Mouse (Mus musculus) left cerebral cortex, adult 9 months (tissue): ENCODE measurements around the gene Nrxn1.
A peak's percentile ranks its signal among the peaks of the same experiment; 100 is the strongest.

Source experiments
- DNase-seq, 2 experiments: peaks; one replicate each; pipeline ENCODE4 v3.0.0; 2022; ENCODE audit warnings: low spot score in 2 of 2

Gene Nrxn1

DNA sequence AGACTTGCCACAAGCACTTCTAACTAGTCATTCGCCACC, at the start of gene Nrxn1:
Gene Nrxn1, minus strand, starts transcription at position 30 of the 39 bp plus-strand sequence.
- no peak for DNase-seq

DNA sequence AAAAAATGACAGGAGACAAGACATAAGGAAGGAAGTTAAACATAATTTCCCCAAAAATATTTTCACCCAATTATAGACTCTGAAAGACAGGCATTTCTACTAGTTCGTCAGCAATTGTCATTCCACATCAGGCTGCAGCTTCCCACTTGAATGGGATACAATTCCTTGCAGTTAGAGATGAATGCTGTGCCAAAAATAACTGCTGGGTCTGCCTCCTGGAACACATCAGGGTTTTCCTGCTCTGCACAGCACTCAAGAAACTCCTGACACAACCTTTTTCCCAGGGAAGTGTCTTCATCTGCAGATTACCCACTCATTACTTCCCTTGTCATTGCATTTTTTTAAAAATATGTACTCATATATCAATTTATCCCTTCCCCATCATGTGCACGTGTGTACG, 44.0 kb upstream of the Nrxn1 start:
- DNase-seq: no peak

DNA sequence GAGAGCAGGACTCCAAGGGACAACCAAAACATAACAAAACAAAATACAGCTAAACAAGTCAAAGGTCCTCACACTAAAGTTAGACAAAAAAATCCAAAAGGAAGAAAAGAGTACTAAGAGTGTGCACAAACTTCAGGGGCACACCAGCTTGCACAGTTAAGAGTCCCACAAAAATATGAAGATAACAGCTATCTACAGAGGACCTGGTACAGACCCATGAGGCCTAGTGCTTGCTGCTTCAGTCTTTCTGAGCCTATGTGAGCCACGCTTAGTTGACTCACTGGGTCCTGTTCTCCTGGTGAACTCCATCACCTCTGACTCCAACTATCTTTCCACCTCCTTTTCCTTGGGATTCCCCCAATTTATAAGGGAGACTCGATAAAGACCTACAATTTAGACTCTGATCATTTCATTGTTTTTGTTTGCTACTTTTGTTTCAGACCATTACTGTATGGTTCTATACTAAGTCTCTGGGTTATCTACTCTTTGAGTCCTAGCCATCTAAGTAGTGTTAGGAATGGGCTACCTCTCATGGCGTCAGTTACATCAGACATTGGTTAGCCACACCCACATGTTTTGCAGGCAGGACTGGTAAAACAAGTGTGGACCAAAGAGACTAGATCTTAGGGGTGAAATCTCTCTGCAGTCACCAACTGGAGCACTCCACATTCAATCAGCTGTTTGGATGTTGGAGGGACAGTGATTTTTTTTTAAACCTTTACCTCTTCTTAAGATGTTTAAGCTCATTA, 20.2 kb upstream of the Nrxn1 start:
- DNase-seq: no peak

DNA sequence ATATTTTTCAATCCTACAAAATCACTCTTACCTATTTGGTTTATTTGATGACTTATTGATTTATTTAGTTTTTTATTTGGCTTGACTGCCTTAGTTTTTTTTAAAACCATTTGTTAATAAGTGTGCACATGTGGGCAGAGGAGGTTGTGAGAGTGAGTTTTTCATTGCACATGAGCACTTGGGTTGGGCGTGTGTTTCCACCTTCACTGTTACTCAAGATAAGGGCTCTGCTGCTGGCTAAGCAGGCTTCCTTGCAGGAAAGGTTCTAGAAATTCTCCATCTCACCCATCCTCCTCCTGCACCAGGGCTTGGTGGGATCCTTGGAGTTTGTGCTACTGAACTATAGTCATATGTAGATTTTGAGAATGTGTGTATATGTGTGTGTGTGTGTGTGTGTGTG, 19.2 kb upstream of the Nrxn1 start:
- no peak for DNase-seq

DNA sequence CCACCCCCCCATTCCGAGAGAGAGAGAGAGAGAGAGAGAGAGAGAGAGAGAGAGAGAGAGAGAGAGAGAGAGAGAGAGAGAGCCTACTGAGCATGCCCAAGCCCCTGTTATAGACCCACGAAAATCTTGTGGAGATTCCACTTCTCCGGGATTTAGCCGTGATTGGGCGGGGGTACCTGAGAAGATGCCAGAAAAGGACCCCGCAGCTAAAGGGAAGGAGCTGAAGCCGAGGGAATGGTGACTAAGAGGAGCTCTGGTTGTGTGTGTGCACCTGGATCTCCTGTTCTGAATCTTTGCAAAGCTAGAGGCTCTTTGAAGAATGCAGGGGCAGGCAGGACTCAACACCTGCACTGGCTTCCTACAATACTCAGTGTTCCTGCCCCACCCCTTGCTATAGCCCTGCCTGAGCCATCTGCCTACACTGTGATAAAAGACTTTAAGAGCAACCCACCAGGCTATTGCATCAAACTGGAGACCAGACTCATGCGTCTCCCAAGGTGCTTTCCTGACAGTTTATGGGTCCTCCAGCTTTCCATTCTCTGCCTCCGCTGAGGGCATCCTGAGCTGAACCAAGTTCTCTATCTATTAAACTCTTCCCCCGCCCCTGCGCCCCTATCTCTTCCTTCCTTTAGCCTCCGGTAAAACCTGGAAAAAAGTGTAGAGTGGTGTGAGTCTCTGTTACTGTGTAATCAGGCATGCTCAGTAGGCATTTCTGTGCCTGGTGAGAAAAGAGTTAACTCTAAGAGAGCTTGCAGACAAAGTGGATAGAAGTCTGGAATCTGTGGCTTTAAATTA, 407 bp upstream of the Nrxn1 start:
- peak in 1 of 2 experiments; percentile 48 for DNase-seq

DNA sequence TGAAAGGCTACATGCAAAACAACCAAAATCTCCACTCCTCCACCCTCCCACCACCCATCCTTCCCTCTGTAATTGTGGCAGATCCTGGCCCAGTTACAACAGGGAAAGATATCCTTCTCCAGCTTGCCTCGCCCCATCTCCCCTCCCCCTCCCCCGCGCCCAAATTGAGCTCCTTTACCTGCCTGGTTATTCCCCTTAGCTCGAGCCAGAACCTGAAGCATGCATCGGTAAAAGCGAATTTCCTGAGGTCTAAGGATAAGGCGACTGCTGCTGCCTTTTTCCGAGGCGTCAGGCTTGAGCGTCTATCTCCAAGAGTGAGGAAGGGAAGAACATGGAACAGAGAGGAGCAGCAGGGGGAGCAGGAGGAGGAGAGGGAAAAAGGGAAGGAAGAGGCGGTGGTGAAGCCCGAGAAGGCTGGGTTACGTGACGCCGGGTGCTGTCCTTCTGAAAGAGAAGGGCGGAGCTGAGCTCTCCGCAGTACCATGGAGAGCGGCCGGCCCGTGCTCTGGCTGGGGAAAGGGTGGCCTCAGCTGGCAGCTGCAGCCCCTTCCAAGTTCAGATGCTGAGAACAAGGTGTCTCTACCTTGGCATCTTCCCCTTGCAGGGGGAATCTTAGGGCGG, 340 bp downstream of the Nrxn1 start:
- peak; percentile 72 to 86 for DNase-seq

DNA sequence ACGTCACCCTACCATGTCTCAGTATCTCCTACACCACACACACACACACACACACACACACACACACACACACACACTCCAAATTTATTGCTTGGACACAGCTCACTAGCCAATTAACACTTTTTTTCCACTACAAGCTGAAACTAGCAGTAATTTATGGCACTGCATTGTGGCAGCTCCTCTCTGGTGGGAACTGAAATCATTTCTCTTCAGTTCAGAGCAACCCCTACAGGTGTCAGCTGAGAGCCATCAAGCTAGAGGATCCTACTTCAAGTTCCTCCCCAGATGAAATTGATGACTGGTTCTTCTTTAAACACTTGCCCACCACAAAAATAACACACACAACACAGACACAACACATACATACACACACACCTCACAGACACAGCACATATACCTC, 2.2 kb downstream of the Nrxn1 start:
- no peak for DNase-seq

DNA sequence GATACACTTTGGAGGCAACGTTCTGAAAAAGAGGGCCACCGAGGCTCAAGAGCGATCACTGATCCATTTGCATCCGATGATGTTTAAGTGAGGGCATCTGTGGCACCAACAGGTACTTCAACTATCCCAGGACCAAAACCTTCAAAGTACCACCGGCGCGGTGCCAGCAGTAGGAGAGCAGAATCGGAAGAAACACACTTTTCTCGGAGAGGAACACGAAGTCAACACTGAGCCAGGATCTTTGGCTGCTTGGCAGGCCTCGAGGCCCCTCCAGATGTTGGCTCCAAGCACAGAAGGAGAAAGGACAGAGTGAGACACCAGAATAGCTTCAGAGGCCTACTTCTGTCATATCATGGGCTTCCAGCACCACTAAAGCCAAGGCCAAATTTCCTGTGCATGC, 3.9 kb downstream of the Nrxn1 start:
- DNase-seq: no peak

DNA sequence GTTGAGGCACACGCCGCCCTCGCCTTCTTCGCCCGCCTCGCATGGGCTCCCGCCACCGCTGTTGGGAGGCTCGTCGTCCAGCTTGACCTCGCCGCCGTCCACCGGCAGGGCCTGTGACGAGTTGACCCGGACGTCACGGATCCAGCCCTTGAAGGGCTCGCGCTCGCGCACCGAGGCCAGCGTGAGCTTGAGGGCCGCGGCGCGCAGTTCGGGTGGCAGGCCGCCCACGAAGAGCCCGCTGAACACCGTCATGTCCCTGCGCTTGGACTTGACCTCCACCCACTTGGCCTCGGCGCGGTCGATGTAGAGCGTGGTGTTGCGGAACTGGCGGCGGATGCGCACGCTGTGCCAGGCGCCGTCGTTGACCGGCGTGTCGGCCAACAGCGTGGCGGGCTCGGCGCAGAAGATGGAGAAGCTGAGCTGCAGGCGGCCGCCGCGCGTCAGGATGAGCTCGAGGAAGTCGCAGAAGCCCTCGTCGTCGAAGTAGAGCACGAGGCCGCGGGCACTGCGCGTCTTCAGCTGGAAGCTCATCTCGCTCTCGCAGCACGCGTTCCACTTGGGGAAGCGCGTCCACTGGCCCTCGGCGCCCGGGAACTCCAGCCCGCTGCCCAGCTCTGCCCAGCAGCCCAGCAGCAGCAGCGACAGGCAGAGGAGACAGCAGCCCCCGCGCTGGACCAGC, 4.7 kb downstream of the Nrxn1 start:
- no peak for DNase-seq

DNA sequence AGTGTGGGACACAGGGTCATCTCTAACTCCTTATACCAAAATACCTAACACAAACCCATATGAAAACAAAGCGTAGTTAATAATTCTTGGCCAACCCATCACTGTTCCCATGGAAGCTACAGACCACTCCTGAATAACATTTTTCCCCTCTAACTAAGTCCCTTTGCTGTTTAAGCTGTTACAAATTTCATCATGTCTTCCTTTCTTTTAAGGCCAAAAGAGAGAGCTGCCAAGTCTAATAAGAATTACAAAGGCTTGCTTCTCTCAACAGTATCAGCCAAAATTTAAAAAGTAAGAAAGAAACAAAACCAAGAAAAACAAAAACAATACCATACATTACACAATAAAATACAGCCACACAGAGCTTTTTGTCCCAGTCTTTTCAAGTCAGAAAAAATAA, 6.5 kb downstream of the Nrxn1 start:
- DNase-seq: no peak

DNA sequence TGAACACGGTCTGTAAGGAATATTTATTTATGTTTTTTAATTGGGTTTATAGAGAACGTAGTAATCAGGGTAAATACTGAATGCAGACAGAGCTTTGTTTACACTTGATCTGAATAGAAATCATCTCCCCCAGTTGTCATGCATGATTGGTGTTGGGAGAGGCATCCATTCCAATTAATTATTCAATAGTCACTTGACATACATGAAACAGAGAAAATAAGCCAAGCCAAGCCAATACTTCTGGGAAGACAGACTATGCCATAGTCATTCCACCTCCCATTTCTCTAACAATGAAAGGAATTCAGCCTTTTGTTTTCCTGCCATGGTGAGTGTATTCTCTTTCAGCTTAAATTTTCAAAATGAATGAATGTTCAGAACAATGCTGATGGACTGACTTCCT, 7.5 kb downstream of the Nrxn1 start:
- no peak for DNase-seq

DNA sequence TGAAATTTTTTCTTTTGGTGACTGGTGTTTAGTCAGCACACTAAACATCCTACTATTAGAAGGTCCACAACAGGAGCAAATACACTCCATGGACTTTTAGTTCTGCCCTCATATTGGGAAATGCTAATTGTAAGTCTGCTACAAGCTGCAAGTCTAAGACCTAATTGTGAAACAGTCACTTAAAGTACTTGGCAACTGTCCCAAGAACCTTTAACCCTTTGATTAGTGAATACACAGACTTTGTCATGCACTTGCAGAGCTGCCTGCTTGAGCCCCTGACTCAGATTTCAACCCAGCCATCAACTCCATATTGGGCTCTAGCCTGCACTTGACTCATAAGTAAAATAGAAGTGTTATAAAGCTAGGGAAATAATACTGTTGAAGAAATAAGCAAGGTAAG, 13.8 kb downstream of the Nrxn1 start:
- no peak for DNase-seq

DNA sequence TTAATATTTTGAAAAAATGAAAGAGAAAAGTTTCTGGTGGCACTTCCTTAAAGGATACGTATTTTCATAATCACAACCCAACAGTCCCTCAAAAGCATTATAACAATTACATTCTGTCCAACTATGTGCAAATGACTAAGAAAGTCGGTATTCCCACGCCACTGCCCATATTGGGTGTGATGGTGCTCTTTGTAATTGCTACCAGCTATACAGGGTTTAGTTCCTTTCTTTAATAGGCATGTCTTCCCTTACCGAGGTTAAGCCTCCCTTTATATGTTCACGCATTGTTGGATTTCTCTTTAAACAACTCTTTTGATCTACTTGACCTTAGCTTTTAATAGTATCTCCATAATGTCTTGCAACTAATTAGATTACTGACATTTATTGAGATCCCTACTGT, 18.1 kb downstream of the Nrxn1 start:
- no peak for DNase-seq

DNA sequence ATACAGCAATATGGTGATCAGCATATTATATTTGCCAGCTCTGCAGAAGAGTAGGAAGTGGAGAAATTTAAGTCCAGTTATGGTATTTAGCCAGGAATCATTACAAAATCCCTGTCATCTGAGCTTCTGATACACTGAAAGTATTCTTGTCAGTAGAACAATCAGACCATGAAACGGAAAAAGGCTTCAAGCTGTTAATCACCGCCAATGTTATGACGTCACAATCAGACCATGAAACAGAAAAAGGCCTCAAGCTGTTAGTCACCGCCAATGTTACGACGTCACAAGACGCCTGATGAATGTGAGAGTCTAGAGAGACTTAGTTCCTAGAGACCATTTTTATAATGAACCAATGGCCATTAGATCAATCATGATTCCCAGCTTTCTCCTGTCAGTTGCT, 59.4 kb downstream of the Nrxn1 start:
- DNase-seq: no peak

DNA sequence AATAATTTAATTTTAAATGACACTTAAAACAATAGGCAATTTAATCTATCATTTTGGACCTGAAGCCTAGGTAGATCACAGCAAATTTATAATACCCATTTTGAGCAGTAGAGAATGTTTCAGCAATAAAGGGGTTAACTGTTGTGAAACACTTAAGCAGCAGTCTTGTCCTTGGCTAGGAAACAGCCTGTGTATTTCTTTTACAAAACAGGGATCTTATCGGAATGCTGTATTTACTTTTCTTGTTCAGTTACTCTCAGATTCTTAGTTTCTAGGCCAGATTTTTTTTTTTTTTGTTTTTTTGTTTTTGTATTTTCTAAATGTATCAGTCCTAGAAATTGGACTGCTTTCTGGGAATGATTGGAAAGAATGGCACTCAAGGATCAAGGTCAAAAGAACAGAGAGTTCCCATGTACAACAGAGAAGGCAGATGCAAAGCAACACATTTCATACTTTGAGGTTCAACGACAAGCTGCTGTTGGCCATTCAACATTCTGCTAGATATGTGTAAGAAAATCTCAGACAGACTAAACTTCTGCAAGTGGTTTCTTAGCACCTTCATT, 67.7 kb downstream of the Nrxn1 start:
- DNase-seq: no peak

DNA sequence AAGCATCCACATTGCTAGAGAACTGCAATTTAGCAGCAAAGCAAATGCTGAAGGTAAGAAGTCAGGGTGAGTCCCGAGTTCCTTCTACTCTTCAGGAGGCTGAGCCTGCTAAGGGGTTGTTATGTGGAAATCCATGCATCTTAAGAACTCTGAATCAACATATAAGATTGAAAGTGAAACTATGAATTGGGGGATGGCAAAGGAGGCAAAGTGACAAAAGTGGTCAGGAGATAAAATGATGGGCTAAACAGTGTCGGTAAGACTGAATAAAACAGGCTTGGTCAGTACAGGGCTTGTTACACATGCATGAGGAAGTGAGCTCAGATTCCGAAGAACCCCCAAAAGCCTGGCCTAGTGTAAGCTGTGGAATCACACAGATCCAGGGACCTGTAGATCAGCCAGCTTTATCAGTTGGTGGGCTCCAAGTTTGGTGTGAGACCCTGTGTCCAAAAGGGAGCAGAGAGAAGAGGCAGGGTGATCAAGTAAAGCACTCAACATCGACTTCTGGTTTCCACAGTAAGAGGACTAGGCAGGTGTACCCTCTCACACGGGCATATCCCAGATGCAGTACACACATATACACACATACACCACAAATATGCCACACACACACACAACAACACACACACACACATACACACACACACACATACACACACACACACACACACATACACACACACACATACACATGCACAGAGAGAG, 85.3 kb downstream of the Nrxn1 start:
- no peak for DNase-seq

DNA sequence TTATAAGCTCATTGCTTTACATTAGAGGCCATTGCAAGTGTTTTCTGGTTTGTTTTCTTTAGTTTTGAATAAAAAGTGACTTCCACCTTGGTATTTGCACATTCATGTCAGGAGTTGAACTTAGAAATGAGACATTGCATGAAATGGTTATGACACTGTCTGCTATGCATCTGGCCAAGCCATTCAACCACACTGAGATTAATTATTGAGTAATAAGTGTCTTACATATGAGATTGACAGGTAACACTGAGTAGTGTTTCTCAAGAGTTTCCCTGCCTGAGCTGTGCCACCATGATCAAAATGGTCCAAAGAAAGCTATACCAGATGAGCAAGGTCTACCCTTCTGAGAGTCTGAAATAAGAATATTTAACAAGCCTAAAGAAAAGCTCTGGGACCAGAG, 92.5 kb downstream of the Nrxn1 start:
- no peak for DNase-seq

DNA sequence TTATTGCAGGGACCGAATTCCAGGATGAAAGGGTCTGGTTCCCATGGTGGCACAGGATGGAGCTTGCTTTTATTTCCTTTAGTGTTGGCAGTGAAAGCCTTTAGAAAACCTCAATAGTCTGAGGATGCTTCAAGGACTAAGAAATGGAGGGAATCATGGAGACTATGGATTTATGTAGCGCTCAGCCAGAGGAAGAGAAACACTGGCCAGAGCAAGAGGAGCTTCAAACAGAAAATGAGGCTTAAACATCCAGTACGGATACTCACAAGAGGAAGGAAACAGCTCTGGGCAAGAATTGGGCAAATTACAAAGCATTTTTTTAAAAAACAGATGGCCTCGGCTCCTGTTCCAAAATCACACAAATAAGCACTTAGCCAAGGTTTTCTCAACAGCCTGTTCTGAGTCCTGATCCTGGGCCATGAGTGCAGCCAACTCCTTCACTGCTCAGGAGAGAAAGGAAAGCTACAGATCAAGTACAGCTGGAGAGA, 93.2 kb downstream of the Nrxn1 start:
- peak; percentile 22 to 57 for DNase-seq

DNA sequence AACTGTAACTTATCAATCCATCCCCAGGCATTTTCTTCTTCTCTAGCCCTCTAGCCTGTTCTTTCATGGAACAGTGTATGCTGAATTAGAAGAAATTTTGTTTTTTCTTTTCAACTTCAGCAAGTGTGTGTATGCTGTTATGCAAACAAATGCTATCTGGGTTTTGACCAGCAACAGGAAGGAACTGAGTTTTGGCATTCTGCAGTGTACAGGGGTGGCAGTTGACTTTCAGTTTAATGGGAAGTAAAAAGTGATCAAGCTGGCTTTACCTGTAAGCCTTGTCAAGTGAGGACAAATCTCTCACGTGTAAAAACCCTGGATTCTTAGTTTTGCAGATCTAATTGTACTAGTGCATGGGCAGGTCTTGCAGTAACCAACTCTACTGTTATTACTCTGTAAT, 95.2 kb downstream of the Nrxn1 start:
- DNase-seq: no peak

DNA sequence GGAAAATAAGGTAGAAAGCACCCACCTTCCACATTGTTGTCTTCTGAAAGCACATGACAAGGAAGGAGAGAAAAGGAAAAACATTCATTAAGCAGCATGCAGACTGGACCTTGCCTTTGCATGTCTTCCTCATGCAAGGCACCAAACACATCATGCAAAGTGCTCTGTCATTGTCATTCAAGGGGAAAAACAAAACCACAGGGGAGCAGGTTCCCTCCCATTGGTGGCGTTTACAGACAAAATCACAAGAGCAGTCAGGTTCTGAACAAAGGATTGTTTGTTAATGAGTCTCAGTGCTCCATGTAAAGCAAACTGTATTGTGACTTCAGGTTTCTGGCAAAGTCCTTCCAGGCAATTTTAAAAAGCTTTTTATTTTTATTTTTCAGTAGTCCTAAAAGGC, 97.4 kb downstream of the Nrxn1 start:
- no peak for DNase-seq

DNA sequence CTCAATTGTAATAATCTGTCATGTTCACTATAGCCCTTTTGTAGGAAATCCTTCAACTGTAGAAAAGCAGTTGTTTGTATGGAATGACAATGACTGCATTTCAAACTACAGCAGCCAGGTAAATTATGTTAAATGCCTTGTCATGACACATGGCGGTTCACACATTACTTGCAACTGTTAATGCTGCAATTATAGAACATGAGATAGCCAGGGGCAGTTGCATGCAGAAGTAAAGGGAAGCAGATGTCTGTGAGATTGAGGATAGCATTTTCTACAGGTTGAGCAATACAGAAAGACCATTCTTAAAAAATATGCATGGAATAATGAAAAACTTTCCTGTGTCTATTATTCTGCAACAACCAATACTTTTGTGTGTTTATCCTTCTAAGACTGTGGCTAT, 98.6 kb downstream of the Nrxn1 start:
- no peak for DNase-seq

DNA sequence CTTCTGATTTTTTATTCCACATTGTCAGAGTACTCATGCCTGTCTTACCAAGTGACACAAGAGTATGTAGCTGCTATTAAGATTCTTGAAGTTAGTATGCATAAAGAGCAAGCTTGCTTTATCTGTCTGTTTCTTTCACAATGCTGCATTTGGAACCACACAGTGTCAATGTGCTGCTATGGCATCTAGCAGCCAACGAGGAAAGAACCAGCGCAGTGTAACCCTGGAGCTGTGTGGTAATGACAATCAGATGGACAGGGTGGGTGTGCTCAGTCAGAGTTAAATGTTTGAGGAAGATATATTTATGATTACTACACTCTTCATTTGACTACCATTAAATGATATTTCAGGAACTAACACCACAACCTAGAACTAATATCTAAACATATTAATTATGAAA, 102.1 kb downstream of the Nrxn1 start:
- no peak for DNase-seq
